Mouse (Mus musculus) G1E (cell line): ENCODE measurements around the gene Prl7c1.

Source experiments
- CTCF ChIP-seq: IDR thresholded peaks from 2 replicates; pipeline ENCODE4 v1.5.1; 2012; ENCODE audit warnings: low read depth, low read length, inconsistent platforms, mixed read lengths
- GATA1 ChIP-seq: IDR thresholded peaks from 2 replicates; pipeline ENCODE4 v1.6.1; 2012; ENCODE audit warnings: borderline replicate concordance, low read length, inconsistent platforms, mixed read lengths
- GATA2 ChIP-seq: IDR thresholded peaks from 2 replicates; pipeline ENCODE4 v1.6.1; 2012; ENCODE audit warnings: low read depth, low read length, inconsistent platforms, borderline replicate concordance
- POLR2AphosphoS5 ChIP-seq: IDR thresholded peaks from 2 replicates; pipeline ENCODE4 v1.6.1; 2012; ENCODE audit warnings: low read depth, low read length, inconsistent platforms; ENCODE audit not compliant: insufficient replicate concordance
- TAL1 ChIP-seq: conservative IDR thresholded peaks from 2 replicates; pipeline ENCODE4 v1.6.1; 2012; ENCODE audit warnings: low read depth, low read length, inconsistent platforms, mixed read lengths

- TF ChIP-seq CTCF (no peak), POLR2AphosphoS5 (no peak), TAL1 (no peak), GATA2 (no peak), GATA1 (no peak)
Observed at GRCm38 (mm10) chr13:27801354-27801753, 20.8 kb upstream of the Prl7c1 start, which contains the start of gene Prl2a1.
